Mouse (Mus musculus): ENCODE measurements around the gene Capn1.

- TF ChIP-seq CTCF (IDR thresholded peaks at IDR 0.05; ENCODE audit: insufficient read depth, low read length) (no peak), POLR2A (IDR thresholded peaks at IDR 0.05; ENCODE audit: borderline replicate concordance, extremely low read depth, low read depth, low read length) (no peak)
Measured at GRCm38 (mm10) chr19:5990033-5990432, 25.7 kb downstream of the Capn1 start.

Measured in lung, adult 2 months (tissue).